Mouse (Mus musculus) kidney, adult 11 months (tissue): Measurements from ENCODE around the gene Parp12.
A peak's percentile ranks its signal among the peaks of the same experiment; 100 is the strongest.

Experiments used
- DNase-seq: peaks from one replicate; pipeline ENCODE4 v3.0.0; 2022

Parp12 gene

DNA sequence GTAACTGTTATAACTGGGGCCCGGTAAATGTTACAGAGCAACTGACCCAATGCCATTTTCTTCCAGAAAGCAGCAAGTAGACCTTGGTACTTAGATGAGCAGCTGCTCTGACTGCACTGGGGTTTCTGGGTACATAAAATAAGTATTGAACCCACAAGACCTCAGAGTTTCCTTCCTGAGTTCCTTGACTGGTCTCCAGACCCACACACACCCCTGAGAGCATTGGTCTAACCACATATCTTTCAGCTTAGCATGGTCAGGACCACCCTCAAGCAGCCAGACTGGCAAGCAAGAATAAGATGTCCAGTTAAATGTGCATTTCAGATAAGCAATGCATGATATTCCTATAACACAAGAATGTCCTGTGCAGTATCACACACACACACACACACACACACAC is 61.0 kb downstream of the Parp12 start:
- no peak for DNase-seq

DNA sequence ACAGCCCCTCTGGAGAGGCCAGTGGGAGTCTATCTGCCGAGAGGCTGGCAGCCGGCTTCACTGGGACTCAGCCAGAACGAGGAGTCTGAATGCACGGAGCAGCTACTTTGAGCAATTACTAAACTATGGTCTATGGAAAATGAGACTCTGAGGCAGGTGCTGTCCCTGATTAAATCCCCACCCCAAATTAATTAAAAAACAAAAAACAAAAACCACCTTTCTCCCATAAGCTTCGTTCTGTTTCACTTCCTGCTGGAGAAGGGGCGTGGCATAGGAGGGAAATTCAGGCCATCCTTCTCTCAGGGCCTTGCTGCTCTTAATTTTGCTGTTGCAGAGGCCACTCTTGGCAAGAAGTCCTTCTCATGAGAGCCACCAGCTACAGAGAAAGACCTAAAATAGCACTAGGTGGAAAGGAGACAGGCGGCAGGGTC is 62.3 kb downstream of the Parp12 start:
- no peak for DNase-seq

DNA sequence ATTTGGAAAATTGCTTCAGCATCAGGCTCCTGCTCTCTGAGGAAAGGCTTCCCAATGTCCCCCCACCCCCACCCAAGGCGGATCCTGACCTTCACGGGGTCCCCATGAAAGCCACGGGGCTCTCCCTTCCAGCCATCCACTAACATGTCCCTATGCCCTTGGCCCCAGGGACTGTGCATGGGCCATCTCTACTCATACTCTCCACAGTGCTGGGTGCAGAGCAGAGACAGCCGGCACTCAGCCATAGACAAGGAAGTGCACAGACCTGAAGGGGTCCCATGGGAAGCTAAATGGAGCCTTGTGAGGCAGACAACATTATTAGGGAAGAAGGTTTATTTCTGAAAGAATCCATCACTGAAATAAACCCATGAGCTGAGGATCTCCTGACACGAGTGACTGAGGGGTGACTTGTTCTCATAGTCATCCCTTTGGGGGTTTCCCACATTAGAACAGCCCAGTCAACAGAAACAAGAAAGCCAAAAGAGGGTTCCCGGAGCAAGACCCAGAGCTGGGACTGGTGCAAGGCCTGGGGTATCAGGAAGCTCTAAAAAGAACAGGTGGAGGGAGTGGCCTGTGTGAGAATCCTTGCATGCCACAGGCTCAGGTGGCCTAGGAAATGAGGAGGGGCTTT is 63.2 kb downstream of the Parp12 start:
- no peak for DNase-seq

DNA sequence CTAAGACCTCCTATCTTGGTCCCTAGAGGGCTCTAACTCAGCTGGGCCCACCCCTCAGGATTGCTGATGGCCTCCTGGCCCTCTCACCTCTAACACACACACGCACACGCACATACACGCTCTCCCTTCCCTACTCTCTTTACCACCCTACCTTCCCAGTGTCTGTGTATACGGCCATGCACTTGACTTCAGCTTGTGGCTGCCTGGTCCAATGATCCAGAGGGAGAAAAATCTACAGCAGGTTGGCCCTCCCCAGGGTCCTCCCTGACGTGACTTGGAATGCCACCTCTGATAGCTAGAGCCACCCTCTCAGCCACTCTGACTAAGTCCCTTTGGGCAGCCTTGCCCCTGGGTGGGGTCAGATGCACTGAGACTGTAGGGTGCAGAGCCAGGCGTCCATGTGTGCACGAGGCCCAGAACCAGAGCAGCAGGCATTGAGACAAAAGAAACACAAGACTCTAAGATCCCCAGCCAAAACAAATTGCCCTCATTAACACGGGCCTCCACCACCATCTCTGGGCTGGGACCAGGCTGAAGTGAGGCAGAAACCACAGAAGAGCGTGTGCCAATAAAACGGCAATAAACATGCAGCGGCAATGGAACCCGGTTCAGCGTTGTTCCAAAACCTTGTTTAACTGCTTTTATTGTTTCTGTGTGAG is 63.8 kb downstream of the Parp12 start:
- no peak for DNase-seq

DNA sequence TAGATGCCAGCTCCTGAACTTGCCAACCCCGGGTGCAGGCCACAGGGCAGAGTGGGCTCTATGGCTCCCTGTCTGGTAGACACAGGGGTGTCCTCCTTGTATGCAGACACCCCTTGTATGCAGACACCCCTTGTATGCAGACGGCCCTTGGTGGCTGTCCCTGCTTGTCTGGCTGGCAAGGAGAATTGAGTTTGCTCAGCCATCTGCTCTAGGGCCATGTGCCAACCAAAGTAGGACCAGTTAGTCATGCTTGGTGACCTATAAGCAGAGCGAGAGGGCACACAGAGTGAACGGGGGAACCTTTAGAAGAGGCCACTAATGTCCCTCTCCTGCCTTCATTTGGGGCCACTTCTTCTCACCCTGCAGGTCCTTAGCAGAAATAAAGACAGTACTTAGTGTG is 65.5 kb downstream of the Parp12 start:
- DNase-seq: peak; percentile 43

DNA sequence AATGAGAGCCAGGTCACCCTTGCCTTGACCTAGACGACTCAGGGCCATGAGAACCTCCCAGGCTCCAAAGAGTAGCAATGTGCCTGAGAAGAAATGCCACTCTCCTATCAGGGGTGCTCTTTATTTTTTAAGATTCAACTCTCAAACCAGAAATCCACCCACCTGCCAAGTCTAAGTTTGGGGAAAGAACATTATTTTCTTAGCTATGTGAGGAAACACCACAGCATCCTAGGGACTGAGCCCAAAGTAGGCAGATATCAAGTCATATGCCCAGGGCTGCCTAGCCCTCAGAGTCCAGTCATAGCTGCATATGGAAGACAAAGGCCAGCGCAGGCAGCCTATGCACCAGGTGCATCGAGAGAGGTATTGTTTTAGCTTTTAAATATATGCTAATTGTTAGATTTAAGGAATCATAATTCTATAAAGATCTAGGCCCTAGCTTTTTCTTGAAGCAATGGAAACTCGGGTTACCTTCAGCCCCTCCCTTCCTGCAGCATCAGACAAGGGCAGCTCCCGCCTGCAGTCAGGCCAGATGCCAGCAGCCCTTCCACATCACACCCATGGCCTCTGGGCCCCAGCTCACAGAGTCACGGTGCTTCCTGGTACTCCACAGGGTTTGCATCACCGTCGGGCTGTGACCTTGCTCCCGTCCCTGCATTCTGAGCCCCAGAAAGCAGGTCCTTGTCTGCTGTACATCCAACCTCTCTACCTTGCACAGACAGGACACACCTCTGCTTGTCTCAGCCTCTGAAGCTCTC is 66.2 kb downstream of the Parp12 start:
- DNase-seq: no peak

DNA sequence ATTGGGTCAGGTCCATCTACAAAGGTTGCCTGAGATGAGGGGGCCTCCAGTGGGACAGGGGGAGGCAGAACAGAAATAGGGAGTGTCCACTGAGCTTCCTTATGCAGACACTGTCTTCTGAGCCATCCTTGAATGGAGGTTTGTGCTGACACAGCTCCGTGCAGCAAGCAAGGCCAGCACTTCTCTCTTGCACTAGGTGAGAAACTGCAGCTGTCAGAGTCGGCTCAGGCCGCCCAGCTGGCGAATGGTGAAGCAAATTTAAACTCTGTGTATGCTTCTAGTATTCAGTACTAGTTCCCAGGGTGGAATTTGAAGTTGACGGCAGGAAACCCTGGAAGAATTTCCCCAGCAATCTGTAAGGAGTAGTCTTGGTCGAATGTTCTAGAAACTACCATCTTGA is 67.3 kb downstream of the Parp12 start:
- DNase-seq: no peak

DNA sequence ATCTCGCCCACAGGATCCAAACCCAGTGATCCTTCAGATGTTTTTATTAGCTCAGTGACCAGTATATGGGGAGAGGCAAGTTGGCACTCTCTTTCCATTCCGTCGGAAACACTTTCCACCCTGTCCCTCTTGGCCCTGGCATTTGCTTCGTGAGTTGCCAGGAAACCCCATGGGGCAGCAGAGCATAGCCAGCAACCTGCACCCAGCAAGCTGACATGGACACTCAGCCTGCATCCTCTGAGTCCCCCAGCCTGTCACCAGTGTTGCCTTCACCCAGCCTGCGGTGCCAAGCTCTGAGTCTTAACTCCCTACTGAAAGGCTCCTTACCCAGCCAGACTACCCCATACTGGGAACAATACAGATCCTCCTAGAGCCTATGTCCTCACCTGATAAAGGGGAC is 69.0 kb downstream of the Parp12 start:
- DNase-seq: no peak

DNA sequence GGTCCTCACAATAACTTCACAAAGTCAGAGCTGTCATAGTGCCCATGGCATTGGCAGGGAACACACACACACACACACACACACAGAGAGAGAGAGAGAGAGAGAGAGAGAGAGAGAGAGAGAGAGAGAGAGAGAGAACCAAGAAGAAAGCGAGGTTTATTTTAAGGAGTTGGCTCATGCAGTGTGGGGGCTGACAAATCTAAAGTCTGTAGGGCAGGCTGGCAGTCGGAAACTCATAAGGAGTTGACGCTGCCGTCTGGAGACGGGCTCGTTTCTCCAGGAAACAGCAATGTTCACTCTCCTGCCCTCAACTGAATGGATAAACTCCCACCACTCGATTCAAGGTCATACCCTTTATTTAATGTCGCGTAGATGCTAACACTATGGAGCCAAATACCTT is 77.7 kb downstream of the Parp12 start:
- no peak for DNase-seq
